Mouse (Mus musculus) hindbrain, postnatal 0 days (tissue): Measurements from ENCODE around the gene Tnfsf8. TPM values are rescaled to one million over a fixed set of nuclear protein-coding genes. Genes with fewer than 3 reads are reported as not detected.

ENCODE experiments used
- ATAC-seq: fragments of 200-750 bp; cut with Nextera tagmentation; 2 replicates; pipeline ENCODE4 v1.8.0; 2017; ENCODE audit warnings: mild to moderate bottlenecking, moderate TSS enrichment, moderate library complexity
- DNase-seq: peaks from one replicate; pipeline ENCODE4 v3.0.0-alpha.2; 2015; ENCODE audit warnings: low spot score
- H3K27ac ChIP-seq: fragments of 300-500 bp; sonication (generic); 2 replicates; pipeline ENCODE4 v1.5.1; 2014; ENCODE audit warnings: mild to moderate bottlenecking
- H3K27me3 ChIP-seq: fragments of 300-500 bp; sonication (generic); 2 replicates; pipeline ENCODE4 v1.6.1; 2014; ENCODE audit warnings: low read length, mixed read lengths; ENCODE audit not compliant: insufficient read depth
- H3K36me3 ChIP-seq: fragments of 300-500 bp; sonication (generic); 2 replicates; pipeline ENCODE4 v1.6.1; 2014; ENCODE audit warnings: low read length, mixed read lengths; ENCODE audit not compliant: insufficient read depth
- H3K4me1 ChIP-seq: fragments of 300-500 bp; sonication (generic); 2 replicates; pipeline ENCODE4 v1.6.1; 2014; ENCODE audit warnings: antibody characterized with exemption, low read length, mixed read lengths; ENCODE audit not compliant: insufficient read depth
- H3K4me2 ChIP-seq: fragments of 300-500 bp; sonication (generic); 2 replicates; pipeline ENCODE4 v1.6.1; 2014; ENCODE audit warnings: low read depth, mild to moderate bottlenecking, low read length, moderate library complexity, mixed read lengths
- H3K4me3 ChIP-seq: fragments of 300-500 bp; sonication (generic); 2 replicates; pipeline ENCODE4 v1.5.1; 2014; ENCODE audit warnings: low read length
- H3K9ac ChIP-seq: fragments of 300-500 bp; sonication (generic); replicated peaks from 2 replicates; pipeline ENCODE4 v1.6.1; 2014; ENCODE audit warnings: mild to moderate bottlenecking, low read length, moderate library complexity, mixed read lengths
- H3K9me3 ChIP-seq: fragments of 300-500 bp; sonication (generic); 2 replicates; pipeline ENCODE4 v1.6.1; 2016; ENCODE audit warnings: low read length, mixed read lengths
- CTCF ChIP-seq: IDR thresholded peaks from 2 replicates; pipeline ENCODE4 v1.5.1; 2016; ENCODE audit warnings: antibody characterized with exemption, control low read depth, low read depth
- WGBS: fragments of 180-500 bp; shearing (Covaris S2); extraction: QIAGEN DNeasy Blood & Tissue Kit; methylation state at CpG from one replicate; pipeline ENCODE4 v1.1.7; 2014; 5-methylcytosine and 5-hydroxymethylcytosine counted together
- polyA plus RNA-seq: library from polyadenylated mRNA; unstranded; fragments of >200 nt; fragmentation: Nextera tagmentation; extraction: Ambion mirVana; gene quantifications from 2 replicates; pipeline ENCODE4 v1.2.1, GENCODE M21; 2015
- total RNA-seq: library from RNA; depleted of rRNA; stranded (reverse); fragments of >200 nt; gene quantifications from 2 replicates; pipeline ENCODE4 v1.2.3, GENCODE M21; 2014; rRNA removed

The Tnfsf8 gene
- total RNA-seq, result not detected in 2 replicates
- polyA plus RNA-seq, result 0.04 and 0.10 TPM in 2 replicates

GRCm38 (mm10) chr4:63860688-63861540 lies at the start of gene Tnfsf8:
Gene Tnfsf8, minus strand, starts transcription at chr4:63861347.
- Histone ChIP-seq H3K36me3 (no peaks in the 10 kb centered on the region), H3K9me3 (no peaks in the 10 kb centered on the region), H3K4me2 (no peak within 1 kb of the TSS), H3K4me3 (no peak within 1 kb of the TSS), H3K9ac (no peak within 1 kb of the TSS), H3K27ac (no peak within 1 kb of the TSS), H3K27me3 (no peaks in the 10 kb centered on the region), H3K4me1 (no peaks in the 10 kb centered on the region)
- no peak for TF ChIP-seq CTCF
- WGBS, result 85% methylated on average over 19 of the region's 19 CpGs
- DNase-seq, result no peak
- no peak for ATAC-seq

DNA sequence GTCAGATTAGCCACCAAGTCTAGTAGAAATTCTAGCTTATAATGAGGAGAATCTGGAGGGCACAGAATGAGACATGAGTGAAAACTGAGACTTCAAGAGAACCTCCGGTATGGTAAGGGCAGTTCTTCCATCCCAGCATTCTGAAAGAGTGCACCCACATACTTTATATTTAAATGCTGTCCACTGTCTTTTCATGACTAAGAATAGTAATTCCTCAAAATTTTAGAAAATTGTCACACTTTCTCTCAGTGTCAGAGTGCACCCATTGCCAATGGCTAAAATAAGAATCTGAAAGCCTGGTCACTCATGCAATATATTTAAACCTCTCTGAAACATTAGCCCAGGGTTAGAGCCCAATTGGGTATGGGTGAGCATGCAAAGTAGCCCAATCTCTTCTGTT lies 47.4 kb upstream of the Tnfsf8 start:
- Histone ChIP-seq H3K27me3 (no peaks in the 10 kb centered on the region), H3K27ac (no peak overlapping the region), H3K36me3 (no peaks in the 10 kb centered on the region), H3K4me1 (no peaks in the 10 kb centered on the region), H3K4me3 (no peak overlapping the region), H3K4me2 (no peak overlapping the region), H3K9me3 (no peaks in the 10 kb centered on the region), H3K9ac (no peak overlapping the region)
- no peak for TF ChIP-seq CTCF
- no peak for ATAC-seq
- WGBS, result 97% methylated on average over 1 of the region's 1 CpGs
- no peak for DNase-seq

GRCm38 (mm10) chr4:63907473-63907872 lies 46.3 kb upstream of the Tnfsf8 start:
- Histone ChIP-seq H3K9ac (no peak overlapping the region), H3K36me3 (no peaks in the 10 kb centered on the region), H3K4me1 (no peaks in the 10 kb centered on the region), H3K9me3 (no peaks in the 10 kb centered on the region), H3K27ac (no peak overlapping the region), H3K4me3 (no peak overlapping the region), H3K27me3 (no peaks in the 10 kb centered on the region), H3K4me2 (no peak overlapping the region)
- ATAC-seq, result no peak
- TF ChIP-seq CTCF, result no peak
- DNase-seq, result no peak

GRCm38 (mm10) chr4:63906050-63906449 lies 44.9 kb upstream of the Tnfsf8 start:
- Histone ChIP-seq H3K4me3 (no peak overlapping the region), H3K4me1 (no peaks in the 10 kb centered on the region), H3K36me3 (no peaks in the 10 kb centered on the region), H3K9ac (no peak overlapping the region), H3K27ac (no peak overlapping the region), H3K4me2 (no peak overlapping the region), H3K27me3 (no peaks in the 10 kb centered on the region), H3K9me3 (no peaks in the 10 kb centered on the region)
- DNase-seq (no peak), ATAC-seq (no peak)
- TF ChIP-seq CTCF, result no peak
- WGBS, result 81% methylated on average over 3 of the region's 3 CpGs

DNA sequence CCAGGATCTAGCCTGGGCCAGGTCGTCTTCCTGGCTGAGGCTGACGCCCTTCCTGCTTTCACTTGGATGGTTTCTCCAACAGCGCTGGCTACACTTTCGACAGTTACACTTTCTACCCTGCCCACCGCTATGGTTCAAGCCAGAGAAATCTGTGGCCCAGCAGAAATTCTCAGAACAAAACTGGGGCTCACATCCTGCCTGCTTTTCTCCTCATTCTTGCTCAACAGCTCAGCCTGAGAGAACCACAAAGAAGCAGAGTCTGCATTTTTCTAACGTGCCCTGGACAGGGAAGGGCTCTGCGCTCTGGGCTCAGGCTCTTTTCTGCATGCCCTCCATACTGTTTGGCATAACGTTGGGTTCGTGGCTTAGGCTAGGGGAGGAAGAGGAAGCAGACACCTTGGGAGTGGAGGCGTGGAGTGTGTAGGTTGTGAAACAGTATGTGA lies 38.0 kb upstream of the Tnfsf8 start:
- DNase-seq (no peak), ATAC-seq (no peak)
- 87% methylated on average over 10 of the region's 10 CpGs for WGBS
- no peaks in the 10 kb centered on the region for H3K27me3 ChIP-seq
- no peak overlapping the region for H3K4me2 ChIP-seq
- H3K4me3 ChIP-seq, result no peak overlapping the region
- H3K27ac ChIP-seq, result no peak overlapping the region
- no peaks in the 10 kb centered on the region for H3K9me3 ChIP-seq
- H3K4me1 ChIP-seq, result no peaks in the 10 kb centered on the region
- H3K36me3 ChIP-seq, result no peaks in the 10 kb centered on the region
- TF ChIP-seq CTCF, result no peak
- no peak overlapping the region for H3K9ac ChIP-seq

DNA sequence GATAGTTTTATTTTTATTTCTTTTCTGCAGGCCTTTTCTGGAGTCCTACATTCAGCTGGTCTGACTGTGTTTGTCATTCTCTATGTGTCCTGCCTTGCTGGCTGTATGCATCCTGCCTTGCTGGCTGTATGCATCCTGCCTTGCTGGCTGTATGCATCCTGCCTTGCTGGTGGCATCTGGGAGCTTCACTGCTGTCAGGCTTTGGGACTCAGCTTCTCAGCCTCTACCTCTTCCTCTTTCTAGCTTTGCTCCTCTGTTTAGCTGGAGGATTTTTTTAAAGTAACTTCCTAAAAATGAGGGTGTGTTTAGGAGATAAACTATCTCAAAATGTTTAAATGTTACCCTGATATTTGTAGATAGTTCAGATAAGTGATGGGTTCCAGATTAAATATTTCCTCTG lies 36.0 kb upstream of the Tnfsf8 start:
- H3K4me1 ChIP-seq, result no peaks in the 10 kb centered on the region
- DNase-seq, result no peak
- H3K9me3 ChIP-seq, result no peaks in the 10 kb centered on the region
- ATAC-seq, result no peak
- H3K4me2 ChIP-seq, result no peak overlapping the region
- no peak for TF ChIP-seq CTCF
- no peaks in the 10 kb centered on the region for H3K27me3 ChIP-seq
- H3K9ac ChIP-seq, result no peak overlapping the region
- H3K4me3 ChIP-seq, result no peak overlapping the region
- H3K36me3 ChIP-seq, result no peaks in the 10 kb centered on the region
- H3K27ac ChIP-seq, result no peak overlapping the region

DNA sequence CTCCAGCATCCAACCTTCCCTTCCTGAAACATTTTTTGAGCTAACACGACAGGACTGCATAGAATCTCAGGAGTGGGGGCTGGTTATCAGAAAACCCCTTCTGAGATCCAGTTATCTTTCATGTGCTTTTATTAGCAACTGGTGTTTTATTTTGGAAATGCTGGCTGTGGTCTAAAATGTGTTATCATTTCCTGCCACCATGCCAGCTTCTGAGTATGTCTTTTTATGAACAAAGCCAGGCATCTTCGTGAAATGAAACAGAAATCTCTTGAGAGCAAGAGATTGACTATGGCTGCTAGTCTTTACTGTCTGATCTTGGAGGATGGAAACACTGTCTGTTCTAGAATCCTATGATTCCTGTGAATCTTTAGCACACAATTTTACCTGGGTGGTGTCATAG lies 25.0 kb upstream of the Tnfsf8 start:
- H3K4me1 ChIP-seq, result no peaks in the 10 kb centered on the region
- H3K9me3 ChIP-seq, result no peaks in the 10 kb centered on the region
- no peak overlapping the region for H3K27ac ChIP-seq
- H3K4me2 ChIP-seq, result no peak overlapping the region
- H3K27me3 ChIP-seq, result no peaks in the 10 kb centered on the region
- H3K4me3 ChIP-seq, result no peak overlapping the region
- ATAC-seq (no peak), DNase-seq (no peak)
- no peak overlapping the region for H3K9ac ChIP-seq
- H3K36me3 ChIP-seq, result no peaks in the 10 kb centered on the region
- 77% methylated on average over 2 of the region's 2 CpGs for WGBS
- no peak for TF ChIP-seq CTCF
